Mouse (Mus musculus) thymus, adult 2 months (tissue): ENCODE measurements at regions not wholly inside any gene's neighbourhood (a gene's known extent, or its start where the extent isn't known, plus 50 kb on each side); places are given as distances from the start of the nearest gene placed in this dataset.
"Not testable (repeated sequence)": the region's sequence is repeated elsewhere in the genome, so short reads cannot be mapped to it uniquely, and the experiment has no call there.

Source experiments
- DNase-seq: peaks from one replicate; pipeline ENCODE4 v3.0.0; 2021
- H3K27ac ChIP-seq: fragments of 200-500 bp; 2 replicates; pipeline ENCODE4 v1.5.1; 2012; ENCODE audit warnings: low read length, control low read depth; ENCODE audit not compliant: control insufficient read depth, insufficient read depth
- H3K27me3 ChIP-seq: fragments of 200-500 bp; 2 replicates; pipeline ENCODE4 v1.6.1; 2012; ENCODE audit warnings: mild to moderate bottlenecking, low read length, moderate library complexity, mixed read lengths; ENCODE audit not compliant: control insufficient read depth, insufficient read depth
- H3K36me3 ChIP-seq: fragments of 200-500 bp; 2 replicates; pipeline ENCODE4 v1.6.1; 2012; ENCODE audit warnings: mild to moderate bottlenecking, low read length, moderate library complexity; ENCODE audit not compliant: control insufficient read depth, insufficient read depth
- H3K4me1 ChIP-seq: fragments of 200-500 bp; replicated peaks from 2 replicates; pipeline ENCODE4 v1.6.1; 2012; ENCODE audit warnings: low read length; ENCODE audit not compliant: control insufficient read depth, insufficient read depth
- H3K4me3 ChIP-seq: fragments of 200-500 bp; 2 replicates; pipeline ENCODE4 v1.5.1; 2012; ENCODE audit warnings: mild to moderate bottlenecking, low read length, control low read depth, moderate library complexity; ENCODE audit not compliant: control insufficient read depth, insufficient read depth
- CTCF ChIP-seq: fragments of 200-500 bp; IDR thresholded peaks from 2 replicates; pipeline ENCODE4 v1.5.1; 2012; ENCODE audit warnings: mild to moderate bottlenecking, control low read depth, low read length, moderate library complexity, borderline replicate concordance; ENCODE audit not compliant: control insufficient read depth, poor library complexity, insufficient read depth; ENCODE audit errors: extremely low read depth
- POLR2A ChIP-seq: fragments of 200-500 bp; IDR thresholded peaks from 2 replicates; pipeline ENCODE4 v1.6.1; 2012; ENCODE audit warnings: mild to moderate bottlenecking, low read length, control low read depth, moderate library complexity; ENCODE audit not compliant: control insufficient read depth, poor library complexity, insufficient read depth; ENCODE audit errors: extremely low read depth
- WGBS: fragments of 180-500 bp; shearing (Covaris S2); methylation state at CpG from one replicate; pipeline ENCODE4 v1.1.7; 2018; 5-methylcytosine and 5-hydroxymethylcytosine counted together

DNA sequence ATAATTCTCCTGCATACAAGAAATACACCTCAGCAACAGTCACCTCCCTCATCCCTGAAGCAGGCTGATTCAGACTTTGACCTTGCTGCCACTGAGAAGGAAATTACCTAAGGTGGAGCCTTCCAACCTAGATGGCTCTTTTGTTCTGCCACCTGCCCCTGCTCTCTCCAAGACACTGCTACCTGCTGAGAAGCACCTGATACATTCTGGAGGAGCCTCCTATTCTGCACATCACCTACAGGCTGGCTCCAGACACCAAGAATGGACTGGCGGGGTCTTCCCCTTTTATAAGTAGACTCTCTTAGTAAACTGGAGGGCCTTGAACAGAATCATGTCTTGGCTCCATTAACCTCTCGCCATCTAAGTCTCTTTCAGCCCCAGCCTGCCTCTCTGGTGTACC lies 1149.5 kb upstream of the 2610301B20Rik start:
- WGBS, result 96% methylated on average over 2 of the region's 2 CpGs
- not testable (repeated sequence) for H3K27me3 ChIP-seq, H3K27ac ChIP-seq, H3K36me3 ChIP-seq, H3K4me1 ChIP-seq, DNase-seq, H3K4me3 ChIP-seq

DNA sequence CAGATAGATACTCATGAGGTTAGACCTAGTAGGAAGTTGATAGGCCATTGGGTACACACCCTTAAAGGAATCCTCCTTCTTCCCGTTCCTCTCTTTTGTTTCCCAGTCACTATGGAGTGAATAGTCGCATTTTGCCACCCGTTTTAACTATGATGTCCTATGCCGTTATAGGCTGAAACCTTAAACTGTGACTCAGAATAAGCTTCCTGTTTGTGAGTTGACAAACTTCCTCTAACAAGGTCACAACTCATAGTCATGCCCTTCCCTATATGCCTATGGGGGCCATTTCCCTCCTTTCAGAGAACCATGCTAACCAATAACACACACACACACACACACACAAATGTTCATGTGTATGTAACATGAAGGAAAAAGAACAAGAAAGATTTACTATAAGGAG lies 1136.6 kb upstream of the 2610301B20Rik start:
- TF ChIP-seq CTCF (no peak), POLR2A (no peak)
- no peak overlapping the region for H3K27ac ChIP-seq
- no peaks in the 10 kb centered on the region for H3K4me1 ChIP-seq
- no peak overlapping the region for H3K4me3 ChIP-seq
- 83% methylated on average over 4 of the region's 4 CpGs for WGBS
- no peaks in the 10 kb centered on the region for H3K27me3 ChIP-seq
- DNase-seq, result no peak
- no peaks in the 10 kb centered on the region for H3K36me3 ChIP-seq

DNA sequence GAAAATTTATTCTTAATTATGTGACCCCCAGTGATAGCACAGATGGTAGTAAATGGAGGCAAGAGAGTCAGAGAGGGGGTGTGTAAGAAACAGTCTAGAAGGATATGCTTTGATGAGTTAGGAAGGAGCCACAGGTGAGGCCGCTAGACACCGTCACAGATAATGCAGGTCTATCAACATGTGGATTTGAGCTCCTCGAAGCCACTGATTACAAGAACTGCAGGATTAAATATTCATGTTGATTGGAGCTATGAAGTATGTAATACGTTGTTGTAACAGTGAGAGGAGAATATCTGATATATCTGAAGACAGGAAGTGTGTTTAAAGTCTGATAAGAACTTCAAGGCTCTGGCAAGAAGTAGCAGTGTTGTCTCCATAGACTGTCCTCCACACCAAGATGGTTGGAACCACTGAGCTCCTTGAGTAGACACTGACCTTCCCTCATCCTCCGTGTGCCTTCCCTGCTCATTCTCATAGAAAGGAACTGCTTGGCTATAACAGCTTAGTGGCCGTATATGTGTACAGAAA lies 1126.8 kb upstream of the 2610301B20Rik start:
- H3K4me3 ChIP-seq, result no peak overlapping the region
- no peak for TF ChIP-seq POLR2A
- no peak for TF ChIP-seq CTCF
- 44% methylated on average over 6 of the region's 6 CpGs for WGBS
- H3K27me3 ChIP-seq, result no peaks in the 10 kb centered on the region
- DNase-seq, result no peak
- H3K27ac ChIP-seq, result no peak overlapping the region
- no peaks in the 10 kb centered on the region for H3K4me1 ChIP-seq
- H3K36me3 ChIP-seq, result no peaks in the 10 kb centered on the region

DNA sequence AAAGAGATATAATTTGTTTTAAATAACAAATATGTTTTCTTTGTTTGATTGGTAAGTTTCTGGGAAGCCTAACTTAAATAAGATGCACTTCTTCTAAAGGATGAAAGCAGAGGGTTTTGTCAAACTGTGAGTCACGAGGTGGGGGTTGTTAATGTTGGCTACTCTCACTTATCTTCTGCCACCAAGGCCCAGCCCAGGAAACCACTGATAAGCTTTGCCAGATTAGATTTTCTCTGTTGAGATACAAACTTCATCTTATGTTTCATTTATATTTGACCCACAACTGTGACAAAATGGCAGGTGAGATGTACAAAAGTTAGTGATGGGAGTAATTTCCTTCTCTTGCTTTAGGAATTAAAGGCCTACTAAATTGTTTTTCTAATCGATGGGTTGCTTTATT lies 1126.2 kb upstream of the 2610301B20Rik start:
- Histone ChIP-seq H3K36me3 (no peaks in the 10 kb centered on the region), H3K4me1 (no peaks in the 10 kb centered on the region), H3K27ac (no peak overlapping the region), H3K27me3 (no peaks in the 10 kb centered on the region), H3K4me3 (no peak overlapping the region)
- WGBS, result 48% methylated on average over 2 of the region's 2 CpGs
- no peak for DNase-seq
- TF ChIP-seq POLR2A, result no peak
- TF ChIP-seq CTCF, result no peak

DNA sequence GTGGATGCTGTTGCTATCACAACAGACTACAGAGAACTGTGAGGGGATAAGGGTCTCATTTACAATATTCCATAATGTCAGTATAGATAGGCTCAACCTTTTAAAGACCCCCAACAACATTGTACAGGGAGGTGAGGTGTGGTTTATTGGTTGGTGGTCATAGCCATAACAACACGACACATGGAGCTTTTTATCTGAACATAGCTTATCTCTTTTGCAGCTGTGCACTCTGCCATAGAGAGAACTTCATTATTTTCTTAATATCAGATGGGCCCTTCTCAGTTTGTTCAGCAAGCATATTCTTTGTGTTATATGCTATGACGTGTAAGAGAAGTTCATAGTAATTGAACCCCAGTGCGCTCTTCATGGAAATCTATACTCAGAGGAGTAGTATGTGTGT lies 1124.4 kb upstream of the 2610301B20Rik start:
- no peak overlapping the region for H3K4me3 ChIP-seq
- no peak overlapping the region for H3K27ac ChIP-seq
- TF ChIP-seq POLR2A (no peak), CTCF (no peak)
- H3K27me3 ChIP-seq, result no peaks in the 10 kb centered on the region
- no peaks in the 10 kb centered on the region for H3K4me1 ChIP-seq
- 96% methylated on average over 3 of the region's 3 CpGs for WGBS
- no peak for DNase-seq
- no peaks in the 10 kb centered on the region for H3K36me3 ChIP-seq

DNA sequence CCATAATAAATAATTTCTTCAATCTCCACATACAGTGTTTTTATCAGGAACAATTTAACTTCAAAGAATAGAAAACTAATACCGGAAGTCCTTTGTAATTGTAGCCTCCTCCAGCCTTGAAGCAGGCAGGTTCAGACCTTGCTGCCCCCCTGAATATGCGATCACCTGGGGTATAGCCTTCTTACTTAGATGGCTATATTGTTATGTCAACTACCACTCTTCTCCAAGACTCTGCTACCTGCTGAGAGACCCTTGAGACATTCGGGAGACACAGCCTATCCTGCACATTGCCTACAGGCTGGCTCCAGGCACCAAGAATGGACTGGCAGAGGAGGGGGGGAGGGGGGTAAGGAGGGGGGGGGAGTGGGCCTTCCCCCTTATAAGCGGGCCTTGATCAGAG lies 1123.9 kb upstream of the 2610301B20Rik start:
- H3K27ac ChIP-seq, result no peak overlapping the region
- no peaks in the 10 kb centered on the region for H3K27me3 ChIP-seq
- WGBS, result 97% methylated on average over 4 of the region's 4 CpGs
- H3K36me3 ChIP-seq, result no peaks in the 10 kb centered on the region
- no peaks in the 10 kb centered on the region for H3K4me1 ChIP-seq
- no peak overlapping the region for H3K4me3 ChIP-seq
- TF ChIP-seq POLR2A (no peak), CTCF (no peak)
- no peak for DNase-seq

DNA sequence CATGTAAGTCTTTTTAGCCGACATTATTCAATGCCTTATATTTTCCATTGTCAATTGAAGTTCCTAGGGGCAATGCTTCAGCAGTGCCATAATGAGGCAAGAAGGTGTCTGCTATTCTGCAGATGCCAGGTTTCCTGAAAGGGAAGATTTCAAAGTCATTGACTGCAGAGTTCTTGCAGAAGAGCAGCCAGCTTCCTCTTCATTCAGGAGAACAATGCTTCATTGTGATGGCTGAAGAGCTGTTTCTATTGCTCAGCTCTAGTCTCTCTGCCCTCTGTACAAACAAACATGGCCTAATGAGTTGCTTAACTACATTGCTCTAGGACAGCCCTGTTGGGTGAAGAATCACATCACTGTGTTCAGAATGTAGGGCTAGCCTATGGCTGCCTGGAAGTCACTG lies 1111.0 kb upstream of the 2610301B20Rik start:
- WGBS, result 98% methylated on average over 1 of the region's 1 CpGs
- no peak for DNase-seq

More for the DNA sequence above, 1111.0 kb upstream of the 2610301B20Rik start:
- H3K36me3 ChIP-seq, result no peaks in the 10 kb centered on the region
- H3K4me1 ChIP-seq, result no peaks in the 10 kb centered on the region
- no peak overlapping the region for H3K4me3 ChIP-seq
- H3K27me3 ChIP-seq, result no peaks in the 10 kb centered on the region
- no peak overlapping the region for H3K27ac ChIP-seq
- no peak for TF ChIP-seq CTCF
- TF ChIP-seq POLR2A, result no peak
